Mouse (Mus musculus) brain, adult 2 months (tissue): ENCODE data around the gene Pdzd11.

Experiments
- DNase-seq: peaks from one replicate; pipeline ENCODE4 v3.0.0; 2011; ENCODE audit warnings: low read depth, low spot score

The Pdzd11 gene

GRCm38 (mm10) chrX:100625802-100626793, at the start of gene Pdzd11:
Pdzd11 (minus strand) TSS chrX:100626568.
- DNase-seq: peak; percentile 98

- no peak for DNase-seq
These were observed 38.5 kb upstream of the Pdzd11 start for GRCm38 (mm10) chrX:100664825-100665224.

- peak; percentile 5 for DNase-seq
These were observed 26.5 kb upstream of the Pdzd11 start for GRCm38 (mm10) chrX:100652848-100653247.

DNA sequence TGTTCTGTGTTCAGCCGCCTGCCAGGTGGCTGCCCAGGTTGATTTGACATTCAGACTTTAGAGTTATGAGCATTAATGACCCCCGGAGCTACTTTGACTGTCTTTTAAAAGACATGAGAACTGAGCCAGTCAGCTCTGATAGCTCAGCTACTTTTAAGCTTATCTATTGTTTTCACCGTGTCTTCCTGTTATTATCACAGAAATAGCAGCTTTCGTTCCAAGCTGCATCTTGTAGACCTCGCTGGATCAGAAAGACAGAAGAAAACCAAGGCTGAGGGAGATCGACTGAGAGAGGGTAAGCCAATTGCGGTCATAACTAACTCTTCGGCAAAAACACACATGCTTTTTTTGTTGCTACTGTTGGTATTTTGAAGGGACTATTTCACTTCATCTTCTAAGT, 12.1 kb upstream of the Pdzd11 start:
- DNase-seq: no peak

- DNase-seq: no peak
These were observed 2.7 kb upstream of the Pdzd11 start for GRCm38 (mm10) chrX:100629076-100629475.

DNA sequence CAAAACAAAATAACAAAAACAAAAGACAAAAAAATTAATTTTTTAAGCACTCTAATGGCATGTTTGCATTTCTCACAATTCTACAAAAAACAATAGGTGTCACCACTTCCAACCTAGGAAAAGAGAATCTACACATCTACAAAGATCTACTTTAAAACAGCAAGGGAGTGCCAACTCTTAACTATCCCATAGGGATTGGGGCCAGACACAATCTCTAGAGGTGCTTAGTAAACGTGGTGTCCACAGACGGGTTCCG, 894 bp downstream of the Pdzd11 start, which contains the start of gene Kif4:
Gene Kif4 (plus strand): TSS at position 192 of the 256 bp plus-strand sequence.
- no peak for DNase-seq

DNA sequence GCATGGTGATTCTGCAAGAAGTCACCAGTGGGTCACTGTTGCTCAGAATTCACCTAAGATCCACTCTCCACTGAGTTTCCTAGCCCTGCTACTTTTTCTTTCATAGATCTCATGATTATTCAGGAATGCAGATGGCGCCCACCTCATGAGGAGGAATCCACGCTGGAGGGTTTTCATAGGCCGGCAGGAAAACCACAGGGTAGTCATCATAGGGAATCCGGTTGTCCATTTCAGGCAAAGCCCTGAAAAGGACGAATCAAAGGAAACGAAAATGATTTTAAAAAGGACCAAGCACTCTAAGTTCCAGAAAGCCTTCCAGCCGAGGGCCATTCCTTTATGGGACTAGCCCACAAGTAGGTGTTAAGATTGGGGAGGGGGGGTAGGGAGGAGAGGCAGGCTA, 1.2 kb downstream of the Pdzd11 start:
- DNase-seq: peak; percentile 6

DNA sequence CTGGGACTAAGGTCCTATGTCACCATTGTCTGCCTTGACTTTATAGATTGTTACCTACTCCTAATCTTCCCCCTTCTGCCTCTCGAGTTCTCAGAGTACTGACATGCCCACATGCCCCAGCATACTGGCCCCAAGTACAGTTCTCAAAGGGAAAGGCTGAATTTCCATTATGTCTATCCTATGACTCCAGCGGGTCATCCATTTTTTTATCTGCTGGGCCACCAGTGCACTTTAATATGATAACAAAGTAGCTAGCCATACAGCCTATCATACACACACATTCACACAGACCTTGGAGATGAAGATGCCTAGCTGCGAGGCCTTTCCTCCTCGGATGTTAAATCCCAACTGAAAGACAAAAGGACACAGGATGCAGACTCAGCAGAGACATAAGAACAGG, 2.1 kb downstream of the Pdzd11 start:
- no peak for DNase-seq

DNA sequence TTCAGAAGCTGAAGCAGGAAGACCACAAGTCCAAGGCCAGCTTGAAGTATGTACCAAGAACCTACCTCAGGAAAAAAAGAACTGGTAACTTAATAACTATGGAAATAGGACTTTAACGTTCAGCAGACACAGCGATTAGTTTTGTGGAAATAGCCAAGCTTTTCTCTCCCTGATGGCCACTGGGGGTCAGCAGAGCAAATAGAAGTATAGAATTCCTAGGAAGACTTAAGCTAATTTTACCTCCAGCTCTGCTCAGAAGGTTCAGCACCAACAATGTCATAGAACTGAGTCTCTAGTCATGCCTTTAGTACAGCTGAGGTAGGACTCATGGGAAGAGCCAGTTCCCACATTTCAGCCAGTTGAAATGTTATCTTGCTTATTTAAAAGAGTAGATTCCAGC, 5.0 kb downstream of the Pdzd11 start:
- peak; percentile 37 for DNase-seq

GRCm38 (mm10) chrX:100618488-100618887, 7.9 kb downstream of the Pdzd11 start:
- no peak for DNase-seq

- peak; percentile 46 for DNase-seq
These were observed 21.1 kb downstream of the Pdzd11 start, which contains the start of gene Arr3 for GRCm38 (mm10) chrX:100605314-100605713. Arr3 (plus strand) TSS chrX:100605497.

DNA sequence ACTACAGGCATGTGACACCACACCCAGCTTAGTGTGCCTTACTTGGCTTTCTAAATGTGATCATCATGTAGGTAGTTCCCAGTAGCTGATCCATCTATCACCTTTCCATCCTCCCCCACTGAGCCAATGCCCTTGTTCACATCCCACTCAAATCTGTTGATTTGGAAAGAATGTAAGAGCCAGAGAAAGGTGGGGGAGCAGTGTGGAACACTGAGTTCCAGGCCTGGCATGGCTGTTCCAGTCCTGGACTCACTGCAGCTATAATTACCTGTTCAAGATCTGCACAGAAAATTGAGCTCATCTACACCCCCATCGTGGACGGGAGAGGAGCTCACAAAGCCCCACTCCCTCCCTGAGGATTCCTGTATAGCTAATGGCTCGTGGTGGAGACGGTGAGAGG, 26.6 kb downstream of the Pdzd11 start:
- DNase-seq: peak; percentile 75

GRCm38 (mm10) chrX:100597439-100597838, 28.9 kb downstream of the Pdzd11 start:
- DNase-seq: peak; percentile 70

GRCm38 (mm10) chrX:100594791-100595190, 31.6 kb downstream of the Pdzd11 start, which contains the start of gene P2ry4:
P2ry4 (minus strand) TSS chrX:100594869.
- DNase-seq: no peak
